Mouse (Mus musculus): Measurements from ENCODE around the gene Ldhal6b. TPM values are rescaled to one million over a fixed set of nuclear protein-coding genes. Genes with fewer than 3 reads are reported as not detected.
"Not testable (repeated sequence)": the region's sequence is repeated elsewhere in the genome, so short reads cannot be mapped to it uniquely, and the experiment has no call there.

The Ldhal6b gene
- not detected in 2 replicates for polyA plus RNA-seq (2016; fragmentation: Nextera tagmentation; extraction: Ambion mirVana)

DNA sequence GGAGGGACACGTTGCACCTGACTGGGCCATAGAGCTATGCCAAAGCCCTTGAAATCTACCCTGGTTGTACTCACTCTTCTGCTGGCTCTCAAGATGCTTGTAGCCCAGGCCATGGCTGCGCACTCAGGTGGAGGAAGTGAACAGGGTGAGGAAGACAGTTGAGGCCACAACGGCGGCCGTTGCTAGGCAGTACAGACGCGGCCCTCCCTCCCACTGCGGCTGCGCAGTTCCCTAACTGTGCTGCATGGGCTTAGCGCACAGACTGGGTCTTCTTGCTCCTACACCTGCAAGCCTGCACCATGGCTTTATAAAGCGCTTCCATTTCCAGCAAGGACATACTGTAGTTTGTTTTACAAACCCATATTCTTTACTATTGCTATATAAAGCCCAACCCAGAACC is at the start of gene Ldhal6b:
Gene Ldhal6b (minus strand): TSS at position 223 of the 400 bp plus-strand sequence.
- H3K9me3 ChIP-seq: no peaks in the 10 kb centered on the region
- H3K36me3 ChIP-seq (replicated peaks): peaks cover 55% of the 10 kb centered on the region
- H3K27me3 ChIP-seq (replicated peaks; ENCODE audit: low read depth, poor library complexity, severe bottlenecking): no peaks in the 10 kb centered on the region
- no peak within 1 kb of the TSS for H3K4me3 ChIP-seq
- WGBS: 97% methylated on average over 11 of the region's 11 CpGs
- H3K4me1 ChIP-seq: peaks cover 4% of the 10 kb centered on the region
- DNase-seq (ENCODE audit: low spot score): no peak
- no peak within 1 kb of the TSS for H3K27ac ChIP-seq (replicated peaks)

DNA sequence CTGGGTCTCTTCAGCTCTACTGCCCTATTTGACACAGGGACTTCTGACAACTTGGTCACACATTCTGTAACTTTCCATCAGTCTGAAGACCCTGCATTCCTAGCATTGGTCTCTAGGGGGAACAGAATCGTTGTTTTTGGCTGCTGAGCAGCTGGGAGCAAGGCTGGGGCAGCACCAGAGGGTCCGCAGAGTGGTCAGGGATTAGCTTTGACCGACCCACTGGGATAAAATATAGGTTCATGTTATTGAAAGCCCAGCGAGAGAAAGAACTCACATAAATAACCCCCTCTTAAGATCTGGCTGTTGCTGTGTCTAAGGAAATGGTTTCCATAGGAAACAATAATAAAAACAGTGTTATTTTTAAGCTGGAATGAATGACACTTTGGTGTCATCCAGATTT is 48.6 kb upstream of the Ldhal6b start:
- Histone ChIP-seq H3K4me3 (no peak overlapping the region), H3K36me3 (replicated peaks) (no peaks in the 10 kb centered on the region), H3K27me3 (replicated peaks; ENCODE audit: low read depth, poor library complexity, severe bottlenecking) (no peaks in the 10 kb centered on the region), H3K4me1 (no peaks in the 10 kb centered on the region), H3K9me3 (no peaks in the 10 kb centered on the region), H3K27ac (replicated peaks) (no peak overlapping the region)
- WGBS: 54% methylated on average over 4 of the region's 4 CpGs
- no peak for DNase-seq (ENCODE audit: low spot score)

DNA sequence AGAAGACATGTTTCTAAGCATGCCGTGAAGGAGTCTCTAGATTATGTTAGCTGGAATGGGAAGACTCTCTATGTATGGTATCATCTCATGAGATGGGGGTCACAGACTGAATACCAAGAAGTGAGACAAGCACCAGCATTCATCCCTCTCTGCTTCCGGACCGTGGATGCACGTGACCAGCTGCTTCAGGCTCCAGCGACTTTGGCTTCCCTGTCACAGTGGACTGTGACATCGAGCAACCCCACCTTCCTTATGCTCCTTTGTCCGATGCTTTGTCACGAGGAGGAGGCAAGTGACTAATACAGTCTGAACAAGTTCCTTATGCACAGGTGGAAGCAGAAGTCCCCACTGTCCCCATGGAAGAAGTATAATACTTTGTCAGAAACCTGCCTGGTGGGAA is 48.2 kb upstream of the Ldhal6b start:
- no peaks in the 10 kb centered on the region for H3K27me3 ChIP-seq (replicated peaks; ENCODE audit: low read depth, poor library complexity, severe bottlenecking)
- no peak overlapping the region for H3K4me3 ChIP-seq
- H3K4me1 ChIP-seq: no peaks in the 10 kb centered on the region
- WGBS: 85% methylated on average over 8 of the region's 8 CpGs
- no peaks in the 10 kb centered on the region for H3K9me3 ChIP-seq
- no peak for DNase-seq (ENCODE audit: low spot score)
- no peak overlapping the region for H3K27ac ChIP-seq (replicated peaks)
- H3K36me3 ChIP-seq (replicated peaks): no peaks in the 10 kb centered on the region

DNA sequence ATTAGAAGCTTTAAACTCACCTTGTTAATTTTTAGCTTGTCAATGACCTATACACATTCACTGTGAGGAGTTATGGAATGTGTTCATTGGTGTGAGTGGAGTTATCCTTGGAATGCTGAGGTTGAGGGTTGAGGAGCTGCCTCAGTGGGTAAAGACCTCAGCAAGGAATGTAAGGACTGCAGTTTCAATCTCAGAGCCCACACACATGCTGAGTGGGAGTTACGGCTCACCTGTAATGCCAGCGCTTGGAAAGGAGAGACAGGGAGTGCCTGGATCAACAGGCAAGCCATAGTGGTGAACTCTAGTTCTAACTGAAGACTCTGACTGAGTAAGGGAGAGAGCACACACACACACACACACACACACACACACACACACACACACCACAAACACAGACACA is 45.3 kb upstream of the Ldhal6b start:
- 92% methylated on average over 2 of the region's 2 CpGs for WGBS
- Histone ChIP-seq H3K27ac (replicated peaks) (no peak overlapping the region), H3K9me3 (no peaks in the 10 kb centered on the region), H3K4me3 (no peak overlapping the region), H3K36me3 (replicated peaks) (no peaks in the 10 kb centered on the region), H3K4me1 (no peaks in the 10 kb centered on the region), H3K27me3 (replicated peaks; ENCODE audit: low read depth, poor library complexity, severe bottlenecking) (no peaks in the 10 kb centered on the region)
- no peak for DNase-seq (ENCODE audit: low spot score)

DNA sequence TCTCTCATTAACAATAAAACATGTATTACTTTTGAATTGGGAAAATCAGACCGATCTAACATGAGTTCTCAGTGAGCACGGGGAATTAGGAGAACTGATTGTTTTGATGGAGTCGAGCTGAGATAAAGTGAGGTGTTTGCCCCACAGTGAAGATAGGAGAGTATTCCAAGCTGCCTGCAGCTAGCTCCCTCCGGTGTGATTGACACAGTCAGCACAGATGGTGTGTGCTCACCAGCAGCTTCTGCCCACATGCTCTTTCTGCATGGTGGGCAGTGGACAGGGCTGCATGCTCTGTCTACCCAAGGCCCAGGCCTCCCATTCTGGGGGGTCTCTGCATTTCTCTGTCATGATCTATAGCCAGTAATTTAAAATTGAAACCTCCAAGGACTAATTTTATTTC is 35.1 kb upstream of the Ldhal6b start:
- Histone ChIP-seq H3K9me3 (no peaks in the 10 kb centered on the region), H3K4me3 (no peak overlapping the region), H3K27me3 (replicated peaks; ENCODE audit: low read depth, poor library complexity, severe bottlenecking) (peaks cover under 1% of the 10 kb centered on the region), H3K36me3 (replicated peaks) (no peaks in the 10 kb centered on the region), H3K27ac (replicated peaks) (no peak overlapping the region), H3K4me1 (no peaks in the 10 kb centered on the region)
- 81% methylated on average over 4 of the region's 4 CpGs for WGBS
- no peak for DNase-seq (ENCODE audit: low spot score)

DNA sequence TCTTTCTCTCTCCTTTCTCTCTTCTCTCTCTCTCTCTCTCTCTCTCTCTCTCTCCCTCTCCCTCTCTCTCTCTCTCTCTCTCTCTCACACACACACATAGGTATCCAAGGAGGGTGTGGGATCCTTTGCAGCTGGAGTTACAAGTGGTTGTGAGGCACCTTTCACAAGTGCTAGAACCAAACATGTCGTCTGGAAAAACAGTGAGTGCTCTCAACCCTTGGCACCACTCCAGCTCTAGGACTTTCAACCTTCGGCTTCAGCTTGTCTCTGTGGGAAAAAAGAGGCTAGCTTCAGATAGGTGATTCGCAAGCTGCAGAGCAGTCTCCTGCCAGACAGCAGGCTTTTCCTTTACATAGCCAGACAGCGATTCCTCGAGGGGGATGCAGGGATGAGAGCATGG is 25.2 kb upstream of the Ldhal6b start:
- no peak for DNase-seq (ENCODE audit: low spot score)
- Histone ChIP-seq H3K4me1 (peaks cover 13% of the 10 kb centered on the region), H3K27me3 (replicated peaks; ENCODE audit: low read depth, poor library complexity, severe bottlenecking) (0 out of 2 replicates have a peak, but pooled peaks cover 3% of the 10 kb centered on the region), H3K36me3 (replicated peaks) (no peaks in the 10 kb centered on the region), H3K9me3 (no peaks in the 10 kb centered on the region), H3K27ac (replicated peaks) (no peak overlapping the region), H3K4me3 (no peak overlapping the region)
- 73% methylated on average over 5 of the region's 5 CpGs for WGBS

DNA sequence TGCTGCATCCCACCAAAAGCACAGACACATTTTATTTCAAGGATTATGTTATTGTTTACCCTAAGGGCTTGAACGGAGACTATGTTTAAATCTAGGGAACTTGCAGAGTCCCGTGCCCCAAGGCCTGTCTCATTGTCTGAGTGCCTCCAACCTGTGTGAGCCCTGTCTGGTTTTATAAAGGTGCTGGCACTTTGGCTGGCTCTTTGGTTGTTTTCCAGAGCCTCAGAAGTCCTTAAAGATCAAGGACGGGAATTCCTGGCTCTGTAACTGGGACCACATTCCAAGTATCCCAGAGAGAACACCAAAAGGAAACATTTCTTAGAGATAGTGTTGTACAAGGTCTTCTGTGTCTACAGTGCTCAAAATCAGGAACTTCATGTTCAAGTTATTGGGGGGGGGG is 24.7 kb upstream of the Ldhal6b start:
- Histone ChIP-seq H3K9me3 (no peaks in the 10 kb centered on the region), H3K27ac (replicated peaks) (no peak overlapping the region), H3K36me3 (replicated peaks) (0 out of 2 replicates have a peak, but pooled peaks cover under 1% of the 10 kb centered on the region), H3K4me3 (no peak overlapping the region), H3K27me3 (replicated peaks; ENCODE audit: low read depth, poor library complexity, severe bottlenecking) (no peaks in the 10 kb centered on the region), H3K4me1 (peaks cover 15% of the 10 kb centered on the region)
- WGBS: 72% methylated on average over 3 of the region's 3 CpGs
- no peak for DNase-seq (ENCODE audit: low spot score)

DNA sequence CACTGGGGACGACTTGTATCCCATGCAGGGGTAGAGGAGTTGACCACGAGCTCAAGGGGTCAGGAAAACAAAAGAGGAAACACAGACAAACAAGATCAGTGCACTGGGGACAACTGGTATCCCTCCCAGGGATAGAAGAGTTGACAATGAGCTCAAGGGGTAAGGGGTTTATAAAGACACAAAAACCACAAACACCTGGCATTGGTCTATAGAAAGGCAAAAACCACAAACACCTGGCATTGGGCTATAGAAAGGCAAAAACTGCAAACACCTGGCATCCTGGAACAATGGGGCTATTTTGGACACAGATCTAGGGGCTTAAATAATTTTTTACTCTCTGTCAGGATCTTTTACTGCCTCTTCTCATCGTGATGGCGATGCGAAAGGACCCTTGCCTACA is 23.8 kb upstream of the Ldhal6b start:
- DNase-seq (ENCODE audit: low spot score); H3K27me3 ChIP-seq (replicated peaks; ENCODE audit: low read depth, poor library complexity, severe bottlenecking); H3K36me3 ChIP-seq (replicated peaks); H3K9me3 ChIP-seq; H3K4me3 ChIP-seq; H3K27ac ChIP-seq (replicated peaks): not testable (repeated sequence)
- WGBS: 77% methylated on average over 5 of the region's 5 CpGs
- H3K4me1 ChIP-seq: peaks cover 15% of the 10 kb centered on the region

DNA sequence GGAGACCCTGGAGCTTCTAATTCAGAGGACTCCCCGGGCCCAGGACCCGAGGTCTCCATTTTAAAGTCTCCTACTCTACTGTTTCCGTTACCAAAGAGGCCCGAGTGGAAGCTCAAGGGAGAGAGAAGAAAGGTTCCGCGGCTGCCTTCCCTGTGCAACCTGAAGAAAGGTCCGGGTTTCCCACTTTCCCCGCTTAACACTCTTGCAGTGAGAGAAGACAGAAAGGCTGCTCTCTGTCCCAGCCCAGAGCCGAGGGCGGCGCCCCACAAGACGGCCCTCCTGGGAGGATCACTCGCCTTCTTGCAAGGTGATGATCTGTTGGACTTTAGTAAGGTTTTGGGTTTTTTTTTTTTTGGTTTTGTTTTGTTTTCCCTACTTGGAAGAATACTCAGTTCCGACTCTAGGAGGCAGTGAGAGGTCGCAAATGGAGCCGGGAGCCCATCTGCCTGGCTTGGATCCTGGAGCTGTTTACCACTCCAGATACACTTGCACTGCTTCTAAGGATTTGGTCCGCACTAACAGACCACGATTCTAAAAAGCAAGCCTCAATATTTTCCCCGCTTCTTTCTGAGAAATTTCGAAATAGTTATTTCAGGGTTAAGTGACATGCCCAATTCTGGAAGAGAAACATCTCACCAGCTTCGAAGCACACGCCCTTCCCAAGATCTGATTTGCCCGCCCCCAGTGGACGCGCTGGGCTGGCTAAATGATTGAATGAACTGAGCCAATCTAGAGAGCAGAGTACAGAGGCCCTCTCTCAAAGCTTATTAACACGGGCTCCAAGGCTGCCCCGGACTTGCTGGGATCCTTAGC is 21.8 kb upstream of the Ldhal6b start, which contains the start of gene Tmem242:
Gene Tmem242 (minus strand): TSS at position 101 of the 813 bp plus-strand sequence.
- Histone ChIP-seq H3K27me3 (replicated peaks; ENCODE audit: low read depth, poor library complexity, severe bottlenecking) (no peaks in the 10 kb centered on the region), H3K27ac (replicated peaks) (peak within 1 kb of the TSS; percentile 91), H3K4me1 (peaks cover 15% of the 10 kb centered on the region), H3K4me3 (peak within 1 kb of the TSS; percentile 80), H3K36me3 (replicated peaks) (peaks cover 8% of the 10 kb centered on the region; the same call in 1 of the 2 replicates), H3K9me3 (no peaks in the 10 kb centered on the region)
- DNase-seq (ENCODE audit: low spot score): peak; percentile 88
- under 1% methylated on average over 27 of the region's 27 CpGs for WGBS

DNA sequence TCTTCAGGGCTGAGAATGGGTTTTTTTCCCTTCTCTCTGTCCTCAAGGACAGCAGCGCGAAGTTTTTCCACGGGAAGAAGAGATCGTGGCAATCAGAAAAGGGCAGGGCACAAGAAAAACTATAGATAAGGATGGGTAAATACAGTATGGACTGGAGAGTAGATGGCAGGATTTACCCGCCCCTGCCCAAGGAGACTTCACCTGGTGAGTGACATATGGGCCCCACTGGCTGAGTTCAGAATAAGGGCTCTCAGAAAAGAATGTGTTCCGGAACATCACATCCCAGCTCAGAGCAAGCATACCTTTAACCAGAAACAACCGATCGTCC is 21.2 kb upstream of the Ldhal6b start:
- Histone ChIP-seq H3K4me1 (peaks cover 15% of the 10 kb centered on the region), H3K36me3 (replicated peaks) (peaks cover 12% of the 10 kb centered on the region; the same call in 1 of the 2 replicates), H3K9me3 (no peaks in the 10 kb centered on the region), H3K27ac (replicated peaks) (peak overlapping the region; percentile 91), H3K4me3 (peak overlapping the region; percentile 80), H3K27me3 (replicated peaks; ENCODE audit: low read depth, poor library complexity, severe bottlenecking) (no peaks in the 10 kb centered on the region)
- DNase-seq (ENCODE audit: low spot score): no peak
- WGBS: under 1% methylated on average over 8 of the region's 8 CpGs

DNA sequence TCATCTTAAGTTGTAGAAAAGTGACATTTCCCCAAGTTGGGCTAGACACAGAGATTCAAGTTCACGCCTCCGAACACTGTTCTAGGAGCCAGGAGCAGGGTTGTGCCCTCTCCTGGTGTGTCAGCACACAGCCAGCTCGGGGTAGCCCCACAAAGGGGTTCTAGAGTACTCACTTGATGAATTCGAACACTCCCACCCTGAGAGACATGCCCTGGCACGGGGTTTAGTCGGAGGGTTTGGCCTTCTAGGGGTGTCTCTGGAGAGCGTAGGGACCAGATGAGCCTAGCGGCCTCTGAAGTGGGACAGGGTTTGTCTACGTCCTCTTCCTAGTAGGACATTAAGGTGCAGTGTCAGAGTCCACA is 11.2 kb upstream of the Ldhal6b start:
- Histone ChIP-seq H3K4me1 (peaks cover 5% of the 10 kb centered on the region), H3K36me3 (replicated peaks) (peaks cover 50% of the 10 kb centered on the region), H3K4me3 (no peak overlapping the region), H3K27ac (replicated peaks) (0 out of 2 replicates have a peak overlapping the region, but pooled peaks have one; percentile 16), H3K9me3 (no peaks in the 10 kb centered on the region), H3K27me3 (replicated peaks; ENCODE audit: low read depth, poor library complexity, severe bottlenecking) (no peaks in the 10 kb centered on the region)
- 84% methylated on average over 9 of the region's 9 CpGs for WGBS
- no peak for DNase-seq (ENCODE audit: low spot score)

DNA sequence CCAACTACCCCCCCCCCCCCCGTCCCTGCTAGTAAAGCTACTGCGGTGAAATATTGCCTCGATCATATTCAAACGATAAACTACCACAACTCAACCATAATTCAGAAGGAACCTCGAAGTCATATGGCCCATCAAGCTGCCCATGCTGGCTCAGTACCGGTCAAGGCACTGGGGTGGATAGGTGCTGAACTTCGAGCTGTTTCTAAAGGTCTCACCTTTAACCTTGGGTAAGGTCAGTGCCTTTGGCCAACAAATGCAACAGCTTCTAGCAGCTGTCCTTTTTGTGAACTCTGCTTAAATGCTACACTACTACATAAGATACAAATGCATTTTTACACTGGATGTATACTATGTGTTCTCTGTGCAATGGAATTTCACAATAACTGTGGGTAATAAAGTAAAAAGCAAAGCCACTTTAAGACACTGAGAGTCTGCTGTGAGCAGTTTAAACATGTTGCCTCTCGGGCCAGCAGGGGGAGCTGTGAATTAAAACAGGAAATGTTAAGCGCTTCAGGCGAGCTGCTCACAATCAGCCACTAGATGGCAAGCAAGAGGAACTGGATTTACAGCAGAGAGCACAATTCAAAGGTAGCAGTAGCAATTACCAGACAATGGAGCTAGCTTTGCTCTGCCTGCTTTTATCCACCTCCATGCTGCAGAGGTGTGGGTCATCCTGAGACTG is 10.7 kb upstream of the Ldhal6b start:
- peak; percentile 89 for DNase-seq (ENCODE audit: low spot score)
- H3K4me3 ChIP-seq: no peak overlapping the region
- 0 out of 2 replicates have a peak overlapping the region, but pooled peaks have one; percentile 16 for H3K27ac ChIP-seq (replicated peaks)
- H3K4me1 ChIP-seq: peaks cover 5% of the 10 kb centered on the region
- WGBS: 58% methylated on average over 10 of the region's 10 CpGs
- H3K27me3 ChIP-seq (replicated peaks; ENCODE audit: low read depth, poor library complexity, severe bottlenecking): no peaks in the 10 kb centered on the region
- H3K9me3 ChIP-seq: no peaks in the 10 kb centered on the region
- H3K36me3 ChIP-seq (replicated peaks): peaks cover 50% of the 10 kb centered on the region

DNA sequence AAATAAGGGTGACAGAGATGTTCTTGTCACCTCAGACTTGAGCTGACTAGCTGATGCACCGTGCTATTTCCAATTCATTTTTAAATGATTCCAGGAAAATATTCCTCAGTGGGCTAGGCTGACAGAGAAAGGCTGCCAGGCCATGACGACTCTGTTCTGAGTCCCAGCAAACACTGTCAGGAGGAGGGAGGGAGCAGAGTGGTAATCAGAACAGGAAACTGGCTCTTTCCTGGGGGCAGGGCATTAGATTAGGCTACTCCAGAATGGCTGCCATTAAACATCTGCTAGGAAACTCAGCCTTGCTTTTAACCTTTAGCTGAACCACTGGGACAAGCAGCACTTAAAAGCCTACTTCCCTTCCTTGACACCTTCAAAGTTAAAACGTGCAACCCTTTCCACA is 6.6 kb upstream of the Ldhal6b start:
- peaks cover 9% of the 10 kb centered on the region for H3K4me1 ChIP-seq
- 61% methylated on average over 3 of the region's 3 CpGs for WGBS
- no peak for DNase-seq (ENCODE audit: low spot score)

More for the DNA sequence above, 6.6 kb upstream of the Ldhal6b start:
- Histone ChIP-seq H3K27ac (replicated peaks) (no peak overlapping the region), H3K36me3 (replicated peaks) (peaks cover 35% of the 10 kb centered on the region), H3K9me3 (no peaks in the 10 kb centered on the region), H3K27me3 (replicated peaks; ENCODE audit: low read depth, poor library complexity, severe bottlenecking) (no peaks in the 10 kb centered on the region), H3K4me3 (no peak overlapping the region)

Data from embryonic facial prominence, embryonic 10.5 days (tissue).